Mouse (Mus musculus) MEL-GATA-1-ER (cell line): ENCODE measurements at regions not wholly inside any gene's neighbourhood (a gene's known extent, or its start where the extent isn't known, plus 50 kb on each side); places are given as distances from the start of the nearest gene placed in this dataset.
"Not testable (repeated sequence)": the region's sequence is repeated elsewhere in the genome, so short reads cannot be mapped to it uniquely, and the experiment has no call there.

Source experiments
- DNase-seq: peaks from one replicate; pipeline ENCODE4 v3.0.0-alpha.2; 2012; ENCODE audit warnings: low read depth; ENCODE audit errors: extremely low read depth

DNA sequence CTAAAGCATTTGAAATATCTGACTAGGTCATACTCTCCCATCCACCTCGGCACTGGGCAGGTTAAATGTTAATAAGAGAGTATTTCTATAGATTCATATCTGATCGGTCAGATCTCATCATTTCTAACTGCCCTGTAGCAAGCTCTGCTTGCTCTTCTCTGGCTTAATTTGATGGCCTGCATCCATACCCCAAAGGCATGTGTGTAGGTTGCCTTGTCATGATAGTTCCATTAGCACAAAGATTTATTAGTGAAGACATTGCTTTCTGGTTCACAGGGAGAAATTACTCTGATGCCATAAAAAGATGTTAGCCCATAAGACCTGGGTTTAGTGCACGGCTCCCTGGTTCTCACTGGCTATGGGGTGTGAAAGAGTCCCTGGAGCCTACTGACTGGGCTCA is 232.3 kb downstream of the Lpin1 start:
- DNase-seq, result no peak

DNA sequence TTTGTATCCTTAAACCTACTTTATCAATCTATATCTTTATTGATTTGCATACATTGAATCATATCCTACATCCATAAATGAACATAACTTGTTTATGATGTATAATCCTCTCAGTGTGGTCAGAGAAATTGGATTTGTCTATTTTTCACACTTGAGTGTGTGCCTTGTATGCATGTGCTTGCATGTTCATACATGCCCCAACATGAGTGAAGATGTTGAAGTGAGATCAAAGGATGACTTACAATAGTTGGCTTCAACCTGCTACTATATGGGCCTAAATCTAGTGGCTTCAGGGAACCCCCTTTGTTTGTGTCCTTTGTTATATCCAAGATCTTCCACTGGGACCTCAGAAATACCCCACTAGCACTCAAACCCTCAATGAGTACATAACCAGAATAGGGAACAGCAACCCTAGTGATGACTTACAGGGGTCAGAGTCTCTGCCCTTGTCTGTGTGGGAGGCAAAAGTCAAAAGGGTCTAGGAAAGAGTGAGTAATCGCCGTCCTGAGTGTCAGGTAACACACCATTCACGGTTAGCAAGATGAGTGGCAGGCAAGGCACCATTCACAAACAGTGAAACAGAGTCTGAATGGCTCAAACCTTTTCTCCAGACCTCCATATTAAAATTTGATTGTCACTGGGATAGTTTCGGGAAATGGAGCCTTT is 236.3 kb downstream of the Lpin1 start:
- DNase-seq, result no peak

DNA sequence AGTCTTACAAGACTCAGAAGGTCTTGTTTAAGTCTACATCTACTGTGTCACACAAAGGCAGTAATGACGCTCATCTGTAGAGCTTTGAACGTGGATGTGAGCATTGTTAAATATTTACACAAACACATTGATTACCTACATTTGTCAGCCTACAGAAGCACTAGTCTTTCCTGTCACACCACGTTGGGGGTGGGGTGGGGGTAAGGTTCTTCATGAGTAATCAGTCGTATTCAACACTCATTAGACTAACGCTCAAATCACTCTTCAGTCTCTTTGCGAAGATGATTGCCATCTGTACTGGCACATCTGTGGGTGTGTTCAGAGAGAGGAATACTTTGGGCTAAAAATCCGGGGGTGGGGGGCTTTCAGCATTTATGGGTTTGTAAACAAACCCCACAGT is 240.7 kb downstream of the Lpin1 start:
- no peak for DNase-seq

DNA sequence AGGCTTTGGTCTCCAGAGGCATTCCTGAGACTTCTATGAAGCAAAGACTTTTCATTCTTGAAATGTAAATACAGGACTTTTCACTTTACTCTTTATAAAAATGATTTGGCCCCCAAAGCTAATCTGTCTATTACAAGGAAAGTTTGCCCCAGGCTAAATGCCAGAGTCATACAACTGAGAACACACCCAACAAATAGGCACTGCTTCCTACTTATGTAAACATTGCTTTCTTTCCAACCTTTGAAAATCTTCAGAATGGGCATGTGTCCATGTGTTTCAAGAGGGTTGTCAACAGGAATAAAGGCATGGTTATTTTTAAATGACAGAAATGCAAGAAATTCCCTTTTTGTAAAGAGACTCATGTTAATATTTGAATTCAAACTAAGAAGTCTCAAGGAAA is 248.4 kb downstream of the Lpin1 start:
- no peak for DNase-seq

DNA sequence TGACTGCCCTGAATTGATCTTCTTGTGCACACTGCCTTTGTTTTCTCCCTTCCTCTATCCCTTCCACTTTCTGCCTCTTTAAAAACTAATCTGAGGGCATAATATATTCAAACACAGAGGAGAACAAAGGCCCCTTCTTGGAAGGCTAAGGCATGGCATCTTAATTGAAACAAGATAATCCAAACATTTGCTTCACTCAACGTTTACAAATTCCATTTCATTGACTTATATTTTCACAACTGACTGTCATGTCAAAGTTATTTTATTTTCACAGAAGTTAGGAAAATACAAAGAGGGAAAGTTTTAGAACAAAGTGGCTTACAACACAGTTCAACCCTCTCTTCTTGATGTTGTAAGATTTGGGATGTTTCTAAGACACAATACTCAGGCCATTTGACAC is 251.9 kb downstream of the Lpin1 start:
- DNase-seq, result no peak

DNA sequence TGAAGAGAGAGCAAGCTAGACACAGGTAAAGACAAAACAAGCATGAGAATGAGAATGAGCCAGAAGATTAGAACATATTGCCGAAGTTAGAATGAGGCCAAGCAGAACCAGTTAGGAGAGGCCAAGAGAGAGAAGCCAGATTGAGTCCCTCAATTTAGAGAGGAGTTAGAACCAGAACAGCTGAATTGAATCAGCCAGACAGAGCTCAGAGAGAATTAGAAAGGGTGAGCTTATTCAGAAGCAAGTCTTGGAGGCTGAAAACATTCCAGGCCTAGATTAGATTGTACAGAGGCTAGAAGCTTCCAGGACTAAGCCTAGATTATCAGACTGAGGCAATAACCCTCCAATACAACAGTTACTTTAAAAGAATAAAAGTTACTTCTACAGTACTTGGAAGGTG is 256.1 kb downstream of the Lpin1 start:
- no peak for DNase-seq

DNA sequence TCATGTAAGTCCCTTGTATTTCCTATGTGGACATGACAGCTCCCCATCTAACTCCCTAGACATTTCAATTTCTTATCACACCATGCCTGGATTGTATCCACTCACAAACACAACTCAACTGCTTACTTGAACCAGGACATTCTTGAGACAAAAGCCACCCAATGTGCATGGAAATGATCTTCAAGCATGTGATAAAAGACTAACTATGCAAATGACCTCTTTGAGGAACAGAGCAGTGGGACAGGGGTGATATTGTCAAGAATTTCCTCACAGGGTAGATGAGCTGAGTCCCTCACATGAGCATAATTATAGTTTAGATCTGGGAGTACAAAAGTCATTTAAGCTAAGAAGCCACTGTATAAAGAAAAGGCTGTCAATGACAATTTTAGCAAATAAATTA is 259.0 kb downstream of the Lpin1 start:
- no peak for DNase-seq

DNA sequence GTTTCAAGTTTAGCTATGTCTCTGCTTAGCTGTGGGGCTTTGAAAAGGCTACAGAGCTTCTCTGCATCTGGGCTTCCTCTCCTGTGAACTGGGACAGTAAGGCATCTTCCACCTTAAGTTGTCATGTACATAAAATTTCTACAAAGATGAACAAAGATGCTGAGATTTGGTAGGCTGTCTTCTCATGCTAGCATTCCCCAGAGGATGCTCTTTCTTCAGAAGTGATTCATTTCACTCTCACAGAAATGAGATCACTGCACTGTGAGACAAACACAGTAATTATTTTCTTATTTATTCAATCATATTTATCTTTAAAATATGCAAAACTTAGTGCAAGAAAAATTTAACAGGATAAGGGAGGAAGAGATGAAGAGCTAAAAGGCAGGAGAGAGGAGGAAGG is 261.5 kb downstream of the Lpin1 start:
- no peak for DNase-seq

DNA sequence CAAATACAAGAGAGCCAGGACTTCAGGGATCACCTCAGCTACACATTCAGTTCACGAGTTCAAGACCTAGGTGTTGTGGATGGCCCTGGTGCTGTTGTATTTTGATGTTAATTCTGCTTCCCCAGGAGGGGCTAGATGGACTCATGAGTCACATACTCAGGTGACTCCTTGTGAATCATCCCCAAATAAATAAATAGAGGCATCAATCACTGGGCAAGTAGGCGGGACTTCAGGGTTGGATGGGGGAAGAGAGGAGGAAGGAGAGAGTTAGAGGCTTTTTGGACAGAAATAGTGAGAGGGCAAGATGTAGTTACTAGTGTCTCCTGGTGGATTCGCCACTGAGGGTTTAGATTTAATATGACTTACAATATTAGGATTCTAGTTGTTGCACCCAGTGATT is 266.7 kb downstream of the Lpin1 start:
- DNase-seq, result no peak

DNA sequence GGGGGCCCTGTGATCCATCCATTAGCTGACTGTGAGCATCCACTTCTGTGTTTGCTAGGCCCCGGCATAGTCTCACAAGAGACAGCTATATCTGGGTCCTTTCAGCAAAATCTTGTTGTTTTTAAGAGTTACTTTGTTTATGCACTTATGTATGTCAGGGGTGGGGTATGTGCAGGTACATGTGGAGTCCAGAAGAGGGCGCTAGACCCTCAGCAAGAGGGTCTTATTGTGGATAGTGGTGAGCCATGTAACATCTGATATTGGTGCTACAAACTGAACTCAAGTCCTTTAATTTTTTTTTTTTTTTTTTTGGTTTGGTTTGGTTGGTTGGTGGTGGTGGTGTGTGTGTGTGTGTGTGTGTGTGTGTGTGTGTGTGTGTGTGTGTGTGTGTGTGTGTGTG is 268.7 kb downstream of the Lpin1 start:
- not testable (repeated sequence) for DNase-seq

DNA sequence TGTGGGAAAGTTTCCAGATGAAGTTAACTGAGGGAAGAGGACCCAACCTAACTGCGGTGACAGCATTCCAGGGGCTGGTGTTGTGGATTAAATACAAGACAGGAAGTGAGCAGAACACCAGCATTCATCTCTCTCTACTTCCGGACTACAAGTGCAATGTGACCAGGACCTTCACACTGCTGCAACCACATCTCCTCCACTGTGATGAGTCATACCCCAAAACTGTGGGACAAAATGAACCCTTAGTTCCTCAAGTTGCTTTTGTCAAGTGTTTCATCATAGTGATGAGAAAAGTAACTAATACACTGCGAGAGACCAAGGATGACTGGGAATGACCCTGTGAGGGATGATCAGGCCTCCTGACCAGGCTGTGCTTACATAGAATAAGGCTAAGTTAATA is 279.3 kb downstream of the Lpin1 start:
- no peak for DNase-seq

DNA sequence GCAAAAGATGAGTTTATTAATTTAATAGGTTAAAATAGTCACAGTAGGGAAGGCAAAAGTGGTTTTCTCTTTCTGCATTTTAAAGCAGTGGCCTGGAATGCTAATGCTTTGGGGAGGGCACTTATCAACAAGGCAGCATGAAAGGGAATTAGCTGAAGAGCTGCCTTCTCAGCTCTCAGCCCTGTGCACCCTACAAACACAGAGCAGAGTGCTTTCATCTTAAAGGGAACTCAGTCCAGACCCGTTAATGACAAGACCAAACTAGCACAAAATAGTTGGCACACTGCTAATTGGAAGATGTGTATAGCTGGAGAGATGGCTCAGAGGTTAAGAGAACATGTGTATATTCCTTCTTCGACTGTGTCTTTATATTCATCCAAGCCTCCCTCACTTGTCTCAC is 281.6 kb downstream of the Lpin1 start:
- DNase-seq, result no peak

DNA sequence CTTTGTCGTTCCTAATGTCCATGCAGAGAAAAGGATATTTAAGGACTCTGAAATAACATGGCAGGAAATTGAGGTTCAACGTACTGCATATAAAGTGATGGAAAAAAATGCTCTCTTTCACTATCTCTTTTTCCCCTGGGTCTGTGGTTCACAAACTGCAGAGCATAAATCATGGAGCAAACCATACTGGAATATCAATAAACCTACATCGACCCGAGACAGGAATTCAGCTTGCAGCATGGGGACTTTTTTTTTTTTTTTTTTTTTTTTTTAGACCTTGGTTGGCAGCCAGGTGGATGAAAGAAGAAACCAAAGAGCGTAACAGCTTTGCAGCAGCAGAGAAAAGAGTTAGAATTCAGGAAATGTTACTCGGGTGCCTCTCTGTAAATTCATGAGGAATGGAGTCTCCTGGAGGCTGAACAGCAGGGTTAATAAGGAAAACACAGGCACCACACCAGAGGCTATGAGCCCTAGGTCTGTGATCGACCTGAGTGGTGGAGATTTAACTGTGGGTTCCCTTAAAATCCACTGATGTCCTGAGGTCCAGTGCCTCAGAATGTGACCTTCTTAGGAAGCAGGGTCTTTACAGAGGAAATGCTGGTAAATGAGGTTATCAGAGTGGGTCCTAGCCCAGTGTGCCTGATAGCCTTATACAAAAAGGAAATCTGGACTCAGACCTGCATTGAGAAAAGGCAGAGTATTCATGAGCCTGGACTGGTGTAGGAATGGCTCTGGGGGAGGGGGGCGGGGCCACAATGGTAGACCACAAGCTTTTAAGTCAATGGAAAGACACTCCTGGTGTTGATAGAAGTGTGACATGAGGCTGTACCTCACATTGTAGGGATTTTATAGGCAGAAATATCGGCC is 290.0 kb downstream of the Lpin1 start:
- DNase-seq, result no peak

DNA sequence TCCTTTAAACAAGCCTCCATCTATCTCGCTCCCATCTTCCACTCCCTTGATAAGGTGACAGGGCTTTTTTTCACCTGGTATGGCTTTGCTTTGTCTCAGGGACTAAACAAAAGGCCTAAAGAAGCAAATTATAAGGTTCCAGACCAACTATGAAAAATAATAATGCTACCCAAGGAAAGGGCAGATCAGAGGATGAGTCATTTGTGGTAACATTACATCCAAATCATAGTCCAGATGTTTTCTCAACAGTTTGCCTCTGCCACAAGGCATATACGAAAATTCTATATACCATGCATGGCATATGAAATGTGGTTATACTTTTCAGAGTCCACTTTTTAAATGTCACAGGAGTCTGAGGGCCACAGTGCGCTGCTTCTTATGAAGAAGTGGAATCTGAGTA is 302.7 kb downstream of the Lpin1 start:
- DNase-seq, result no peak

DNA sequence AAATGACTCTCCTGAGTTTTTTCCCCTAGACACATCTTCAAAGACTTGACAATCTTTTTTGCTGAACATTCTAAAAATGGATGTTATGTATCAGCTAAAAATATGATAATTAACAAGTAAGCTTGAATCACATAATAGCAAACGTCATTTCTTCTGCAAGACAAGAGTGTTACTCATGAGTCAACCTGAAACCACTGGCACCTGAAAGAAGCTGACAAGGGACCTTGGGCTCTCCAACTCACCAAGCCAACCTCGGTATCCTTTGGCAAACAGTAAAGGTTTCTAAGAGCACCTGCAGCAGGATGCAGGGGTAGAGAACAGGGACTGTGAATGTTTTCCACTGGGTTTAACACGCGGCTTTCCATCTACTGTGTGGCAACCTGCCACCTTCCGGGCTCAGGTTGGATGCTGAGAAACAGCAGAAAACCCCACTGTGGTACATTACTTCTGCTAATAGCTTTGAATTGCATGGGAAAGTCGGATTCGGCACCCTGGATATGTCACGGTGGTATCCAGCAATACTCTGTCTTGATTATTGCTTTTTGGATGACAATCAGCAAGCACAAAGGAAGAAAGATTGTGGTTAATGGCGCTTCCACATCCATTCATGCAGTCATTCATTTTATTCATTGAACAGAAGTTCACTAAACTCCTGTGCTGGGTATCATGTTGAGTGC is 305.9 kb downstream of the Lpin1 start:
- DNase-seq, result no peak

DNA sequence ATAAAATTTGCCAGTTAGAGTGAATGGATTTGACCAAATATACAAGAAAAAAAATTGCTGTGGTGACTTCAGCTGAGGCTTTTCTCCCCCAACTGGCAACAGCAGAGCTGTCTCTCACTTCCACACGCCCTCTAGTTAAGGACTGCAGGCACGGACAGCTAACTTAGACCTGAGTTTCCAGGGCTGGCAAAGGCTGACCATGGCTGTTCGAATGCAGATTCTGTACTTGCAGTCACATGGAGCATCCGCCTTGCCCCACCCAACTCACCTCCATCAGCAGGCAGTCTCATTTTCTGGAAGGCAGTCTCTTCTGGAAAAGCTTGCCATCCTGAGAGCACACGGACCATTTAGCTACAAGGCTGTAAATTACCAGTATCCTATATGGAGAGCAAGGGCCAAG is 325.7 kb downstream of the Lpin1 start:
- no peak for DNase-seq

DNA sequence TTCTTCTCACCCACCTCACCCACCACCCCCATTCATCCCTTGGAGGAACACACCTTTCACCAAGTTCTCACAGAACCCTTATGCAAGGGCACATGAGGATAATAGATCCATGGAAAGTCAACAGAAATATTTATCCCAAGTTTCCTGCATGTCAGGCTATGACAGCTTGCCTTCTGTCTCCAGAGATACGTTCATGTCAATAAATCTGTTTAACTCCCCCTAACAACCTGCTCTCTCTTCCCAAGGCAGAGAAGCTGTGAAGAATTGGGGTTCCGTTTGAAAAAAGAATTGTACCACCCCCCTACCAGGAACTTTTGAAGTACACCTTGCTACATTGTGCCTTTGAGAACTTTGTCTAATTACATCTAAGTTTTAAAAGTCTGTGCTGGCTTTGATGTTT is 331.6 kb downstream of the Lpin1 start:
- no peak for DNase-seq

DNA sequence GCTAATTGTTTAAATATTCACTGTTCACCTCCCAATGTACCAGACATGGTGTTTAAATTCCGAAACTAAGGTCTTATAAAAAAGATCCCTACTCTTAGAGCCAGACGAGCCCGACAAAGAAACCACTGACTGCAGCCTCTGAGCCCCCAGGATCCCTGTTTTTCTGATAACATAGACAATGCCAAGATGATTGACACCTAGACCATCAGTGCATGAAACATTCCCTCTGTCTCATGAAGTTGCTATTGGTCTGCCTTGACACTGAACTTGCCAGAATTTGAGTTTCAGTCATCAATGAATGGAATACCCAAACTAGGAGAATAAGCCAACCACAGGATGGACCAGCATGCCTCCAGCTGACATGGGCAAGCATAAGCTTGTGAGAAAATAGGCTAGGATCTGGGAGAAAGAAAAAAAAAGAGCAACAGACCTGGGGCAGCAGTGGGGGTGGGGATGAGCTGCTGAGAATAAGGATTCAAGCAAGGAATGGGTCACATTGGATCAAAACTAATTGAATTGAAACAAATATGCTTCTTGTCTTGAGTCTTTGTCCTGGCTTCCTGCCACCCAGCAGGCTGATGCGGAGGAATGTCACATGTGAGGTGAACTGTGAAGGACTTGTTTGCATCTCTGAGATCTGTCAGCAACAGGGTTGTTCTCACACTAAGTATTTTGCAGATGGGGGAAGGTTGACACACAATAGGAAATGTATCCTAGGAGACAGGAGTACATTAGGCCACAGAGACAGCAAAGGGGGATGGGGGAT is 333.0 kb downstream of the Lpin1 start:
- DNase-seq, result no peak

DNA sequence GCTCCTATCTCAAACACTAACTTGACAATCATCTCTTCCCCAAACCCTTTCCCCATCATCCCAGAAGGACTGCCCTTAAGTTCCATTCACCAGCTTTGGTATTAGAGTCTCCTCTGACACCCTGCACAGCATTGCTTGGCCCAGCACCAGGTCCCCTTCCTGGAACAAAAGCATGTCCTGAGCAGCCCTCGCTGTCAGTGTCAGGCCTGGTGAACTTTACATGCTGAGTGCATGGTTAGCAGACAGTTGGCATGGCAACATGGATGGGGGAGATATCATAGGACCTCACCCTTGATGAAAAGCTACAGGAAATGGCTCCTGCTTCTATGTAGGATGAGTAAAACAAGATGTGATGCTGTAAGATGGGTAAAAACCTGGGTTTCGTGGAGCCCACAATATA is 333.6 kb downstream of the Lpin1 start:
- DNase-seq, result no peak

DNA sequence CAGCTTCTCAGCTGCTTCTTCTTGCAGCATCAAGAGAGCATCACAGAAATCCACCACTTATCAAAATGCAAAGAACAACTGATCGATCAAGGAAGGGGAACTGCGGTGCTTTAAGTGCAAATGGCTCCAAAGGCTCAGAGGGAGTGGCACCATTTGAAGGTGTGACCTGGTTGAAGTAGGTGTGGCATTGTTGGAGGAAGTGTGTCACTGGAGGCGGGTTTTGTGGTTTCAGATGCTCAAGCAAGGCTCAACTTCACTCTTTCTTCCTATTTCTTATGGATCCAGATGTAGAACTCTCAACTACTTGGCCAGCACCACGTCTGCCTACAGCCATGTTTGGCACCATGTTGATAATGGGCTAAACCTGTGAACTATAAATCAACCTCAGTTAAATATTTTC is 334.5 kb downstream of the Lpin1 start:
- DNase-seq, result no peak

DNA sequence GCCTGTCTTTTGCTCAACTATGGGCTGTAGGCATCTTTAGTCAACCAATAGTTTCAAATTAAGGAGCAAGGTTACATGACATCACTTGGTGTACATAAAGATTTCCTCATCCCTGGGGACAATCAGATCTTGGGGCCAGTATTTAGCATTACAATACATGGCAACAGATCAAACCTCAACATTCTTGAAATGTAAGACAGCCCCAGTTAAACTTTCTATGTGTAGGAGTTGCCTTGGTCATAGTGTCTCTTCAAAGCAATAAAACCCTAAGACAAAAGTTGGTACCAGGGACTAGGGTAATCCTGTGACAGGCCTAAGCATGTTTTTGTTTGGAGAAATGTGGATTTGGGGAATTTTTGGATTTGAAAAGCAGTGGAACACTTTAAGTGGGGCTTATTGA is 338.3 kb downstream of the Lpin1 start:
- no peak for DNase-seq

DNA sequence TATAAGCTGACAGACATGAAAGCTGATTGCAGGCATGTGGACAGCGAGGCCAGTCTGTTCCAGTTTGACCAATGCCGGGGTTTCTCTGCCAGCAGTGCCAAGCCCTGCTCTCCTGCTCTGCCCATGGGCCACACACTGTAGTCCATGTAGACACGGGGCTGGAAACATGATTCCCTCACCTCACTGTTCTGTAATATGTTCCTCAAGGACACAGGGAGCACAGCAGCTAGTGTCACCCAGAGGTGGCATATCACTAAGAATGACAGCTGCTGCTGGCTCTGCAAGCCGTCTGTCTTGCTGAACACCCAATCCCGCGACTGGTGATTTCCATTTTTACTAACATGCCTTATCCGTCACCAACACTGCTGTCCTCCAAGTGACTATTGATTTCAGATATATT is 339.9 kb downstream of the Lpin1 start:
- DNase-seq, result no peak
